Mouse (Mus musculus): ENCODE measurements around the gene Gm11549. TPM values are rescaled to one million over a fixed set of nuclear protein-coding genes. Genes with fewer than 3 reads are reported as not detected.

Gene Gm11549
- polyA plus RNA-seq, 1 experiment, result 0.04 TPM

DNA sequence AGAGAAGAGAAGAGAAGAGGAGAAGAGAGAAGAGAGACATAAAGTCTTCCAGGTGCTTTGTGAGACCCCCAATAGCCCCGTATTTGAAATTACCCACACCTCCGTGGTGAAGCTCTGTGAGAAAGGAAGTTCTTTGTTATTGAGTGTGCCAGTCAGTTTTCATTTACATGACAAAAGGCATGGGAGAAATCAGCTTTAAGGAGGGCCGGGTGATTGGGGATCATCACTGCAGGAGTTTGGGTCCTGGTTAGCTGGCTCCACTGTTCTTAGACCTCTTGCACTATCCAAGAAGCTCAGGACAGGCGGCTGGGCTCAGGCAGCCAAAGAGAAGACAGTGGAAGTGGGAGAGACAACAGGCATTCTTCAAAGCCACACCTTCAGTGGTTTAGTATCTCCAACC is 524 bp upstream of the Gm11549 start:
- Histone ChIP-seq H3K27me3 (ENCODE audit: control insufficient read depth, insufficient read depth, low read length) (0 out of 2 replicates have a peak, but pooled peaks cover 2% of the 10 kb centered on the region), H3K4me1 (ENCODE audit: control insufficient read depth, insufficient read depth, insufficient read length) (no peaks in the 10 kb centered on the region), H3K27ac (ENCODE audit: insufficient read depth, low read length) (no peak overlapping the region), H3K4me3 (ENCODE audit: extremely low read depth, insufficient read depth, insufficient read length) (no peak overlapping the region), H3K36me3 (ENCODE audit: control insufficient read depth, insufficient read depth, low read length) (no peaks in the 10 kb centered on the region)
- no peak for TF ChIP-seq POLR2A (IDR thresholded peaks at IDR 0.05; ENCODE audit: low read depth, low read length)
- TF ChIP-seq CTCF (IDR thresholded peaks at IDR 0.05; ENCODE audit: extremely low read depth, insufficient read depth, insufficient read length, insufficient replicate concordance), result no peak
- DNase-seq (ENCODE audit: low read depth in 1 of 2, low spot score in 2 of 2), result no peak
- WGBS, result 38% methylated on average over 4 of the region's 4 CpGs

- TF ChIP-seq POLR2A (IDR thresholded peaks at IDR 0.05; ENCODE audit: low read depth, low read length) (no peak), CTCF (IDR thresholded peaks at IDR 0.05; ENCODE audit: extremely low read depth, insufficient read depth, insufficient read length, insufficient replicate concordance) (no peak)
- 90% methylated on average over 9 of the region's 9 CpGs for WGBS
- Histone ChIP-seq H3K27me3 (ENCODE audit: control insufficient read depth, insufficient read depth, low read length) (no peaks in the 10 kb centered on the region), H3K27ac (ENCODE audit: insufficient read depth, low read length) (no peak overlapping the region), H3K36me3 (ENCODE audit: control insufficient read depth, insufficient read depth, low read length) (no peaks in the 10 kb centered on the region), H3K4me1 (ENCODE audit: control insufficient read depth, insufficient read depth, insufficient read length) (no peaks in the 10 kb centered on the region), H3K4me3 (ENCODE audit: extremely low read depth, insufficient read depth, insufficient read length) (no peak overlapping the region)
- DNase-seq (ENCODE audit: low read depth in 1 of 2, low spot score in 2 of 2), result no peak
These were observed 5.4 kb downstream of the Gm11549 start for GRCm38 (mm10) chr3:36516196-36516595.

DNA sequence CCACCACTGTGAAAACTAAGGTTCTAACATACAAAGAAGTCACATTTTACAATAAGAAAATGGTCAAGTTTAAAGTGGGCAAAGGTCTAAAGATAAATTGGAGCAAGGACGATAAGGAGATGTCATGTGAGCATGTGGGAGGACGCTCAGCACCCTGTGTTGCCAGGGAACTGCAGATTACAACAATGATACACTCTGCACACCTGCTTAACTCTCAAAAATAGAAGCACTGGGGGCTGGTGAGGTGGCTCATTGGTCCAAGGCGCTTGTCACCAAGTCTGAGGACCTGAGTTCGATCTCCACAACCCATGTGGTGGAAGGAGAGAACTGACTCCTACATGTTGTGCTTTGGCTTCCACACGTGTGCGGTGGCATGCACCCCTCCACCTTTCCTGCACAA is 10.1 kb downstream of the Gm11549 start:
- H3K4me1 ChIP-seq (ENCODE audit: control insufficient read depth, insufficient read depth, insufficient read length), result no peaks in the 10 kb centered on the region
- H3K36me3 ChIP-seq (ENCODE audit: control insufficient read depth, insufficient read depth, low read length), result no peaks in the 10 kb centered on the region
- no peak for DNase-seq (ENCODE audit: low read depth in 1 of 2, low spot score in 2 of 2)
- TF ChIP-seq CTCF (IDR thresholded peaks at IDR 0.05; ENCODE audit: extremely low read depth, insufficient read depth, insufficient read length, insufficient replicate concordance), result no peak
- no peak for TF ChIP-seq POLR2A (IDR thresholded peaks at IDR 0.05; ENCODE audit: low read depth, low read length)
- 88% methylated on average over 6 of the region's 6 CpGs for WGBS
- no peak overlapping the region for H3K4me3 ChIP-seq (ENCODE audit: extremely low read depth, insufficient read depth, insufficient read length)
- H3K27ac ChIP-seq (ENCODE audit: insufficient read depth, low read length), result no peak overlapping the region
- H3K27me3 ChIP-seq (ENCODE audit: control insufficient read depth, insufficient read depth, low read length), result no peaks in the 10 kb centered on the region

DNA sequence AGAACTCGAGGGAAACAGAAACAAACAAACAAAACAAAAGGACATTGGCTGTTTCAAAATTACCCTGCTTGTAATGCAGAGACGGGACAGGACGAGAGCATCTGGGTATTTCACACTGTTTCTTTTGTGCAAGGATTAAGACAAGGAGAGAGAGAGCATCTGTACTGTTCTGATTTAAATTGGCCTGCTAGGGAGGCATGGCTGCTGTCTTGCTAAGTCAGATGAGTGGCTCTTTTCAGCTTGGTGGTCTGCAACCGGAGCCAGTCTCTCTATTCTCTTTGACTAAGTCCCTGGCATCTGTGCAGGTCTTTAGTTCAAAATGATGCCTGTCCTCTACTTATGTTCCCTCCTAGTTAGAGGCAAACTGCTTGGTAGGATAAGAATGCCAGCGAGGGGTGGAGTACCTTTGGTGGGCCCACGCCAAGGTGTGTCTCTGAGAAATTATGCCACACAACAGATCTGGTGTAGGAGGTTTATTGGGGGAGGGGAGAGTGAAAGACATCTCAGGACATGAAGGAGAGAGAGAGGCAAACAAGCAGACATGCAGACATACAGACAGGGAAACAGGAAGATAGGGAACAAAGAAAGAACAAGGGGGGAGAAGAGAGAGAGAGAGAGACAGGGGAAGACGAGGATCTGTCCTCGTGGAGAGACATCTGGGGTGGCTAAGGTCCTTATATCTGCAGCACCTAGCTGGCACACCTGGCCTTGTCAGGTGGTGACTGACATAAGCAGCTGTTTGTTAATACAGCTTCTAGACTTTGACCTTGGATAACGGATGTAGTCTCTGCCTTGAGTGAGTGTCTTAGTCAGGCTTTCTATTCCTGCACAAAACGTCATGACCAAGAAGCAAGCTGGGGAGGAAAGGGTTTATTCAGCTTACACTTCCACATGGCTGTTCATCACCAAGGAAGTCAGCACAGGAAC is 15.5 kb downstream of the Gm11549 start:
- H3K4me3 ChIP-seq (ENCODE audit: extremely low read depth, insufficient read depth, insufficient read length), result no peak overlapping the region
- TF ChIP-seq CTCF (IDR thresholded peaks at IDR 0.05; ENCODE audit: extremely low read depth, insufficient read depth, insufficient read length, insufficient replicate concordance), result no peak
- TF ChIP-seq POLR2A (IDR thresholded peaks at IDR 0.05; ENCODE audit: low read depth, low read length), result no peak
- 78% methylated on average over 10 of the region's 10 CpGs for WGBS
- no peaks in the 10 kb centered on the region for H3K27me3 ChIP-seq (ENCODE audit: control insufficient read depth, insufficient read depth, low read length)
- H3K4me1 ChIP-seq (ENCODE audit: control insufficient read depth, insufficient read depth, insufficient read length), result no peaks in the 10 kb centered on the region
- no peak for DNase-seq (ENCODE audit: low read depth in 1 of 2, low spot score in 2 of 2)
- H3K36me3 ChIP-seq (ENCODE audit: control insufficient read depth, insufficient read depth, low read length), result no peaks in the 10 kb centered on the region
- no peak overlapping the region for H3K27ac ChIP-seq (ENCODE audit: insufficient read depth, low read length)

GRCm38 (mm10) chr3:36505306-36505705 is 16.3 kb downstream of the Gm11549 start:
- Histone ChIP-seq H3K36me3 (ENCODE audit: control insufficient read depth, insufficient read depth, low read length) (no peaks in the 10 kb centered on the region), H3K4me1 (ENCODE audit: control insufficient read depth, insufficient read depth, insufficient read length) (no peaks in the 10 kb centered on the region), H3K27ac (ENCODE audit: insufficient read depth, low read length) (no peak overlapping the region), H3K27me3 (ENCODE audit: control insufficient read depth, insufficient read depth, low read length) (no peaks in the 10 kb centered on the region), H3K4me3 (ENCODE audit: extremely low read depth, insufficient read depth, insufficient read length) (no peak overlapping the region)
- TF ChIP-seq POLR2A (IDR thresholded peaks at IDR 0.05; ENCODE audit: low read depth, low read length) (no peak), CTCF (IDR thresholded peaks at IDR 0.05; ENCODE audit: extremely low read depth, insufficient read depth, insufficient read length, insufficient replicate concordance) (no peak)
- DNase-seq (ENCODE audit: low read depth in 1 of 2, low spot score in 2 of 2), result no peak
- WGBS, result 84% methylated on average over 8 of the region's 8 CpGs

DNA sequence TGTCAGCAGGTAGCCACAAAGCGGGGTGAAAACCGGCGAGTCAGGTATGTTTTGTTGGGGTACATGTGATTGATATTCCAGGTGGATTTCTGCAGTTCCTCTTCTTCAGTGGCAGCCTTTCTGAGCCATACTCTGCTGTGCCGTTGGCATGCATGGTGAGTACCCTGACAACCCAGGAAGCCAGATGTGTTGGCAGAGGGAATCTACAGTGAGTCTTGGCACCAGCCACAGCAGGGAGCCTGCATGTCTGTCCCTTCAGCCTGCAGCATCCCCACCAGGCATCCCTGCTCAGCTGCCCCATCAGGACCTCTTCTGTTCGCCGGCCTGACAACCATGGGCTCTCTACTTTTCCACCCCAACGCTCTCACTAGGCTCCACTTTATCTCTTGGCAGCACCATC is 20.1 kb downstream of the Gm11549 start:
- Histone ChIP-seq H3K27ac (ENCODE audit: insufficient read depth, low read length) (no peak overlapping the region), H3K27me3 (ENCODE audit: control insufficient read depth, insufficient read depth, low read length) (no peaks in the 10 kb centered on the region), H3K36me3 (ENCODE audit: control insufficient read depth, insufficient read depth, low read length) (no peaks in the 10 kb centered on the region), H3K4me3 (ENCODE audit: extremely low read depth, insufficient read depth, insufficient read length) (no peak overlapping the region), H3K4me1 (ENCODE audit: control insufficient read depth, insufficient read depth, insufficient read length) (no peaks in the 10 kb centered on the region)
- WGBS, result 77% methylated on average over 7 of the region's 7 CpGs
- no peak for DNase-seq (ENCODE audit: low read depth in 1 of 2, low spot score in 2 of 2)
- TF ChIP-seq CTCF (IDR thresholded peaks at IDR 0.05; ENCODE audit: extremely low read depth, insufficient read depth, insufficient read length, insufficient replicate concordance) (no peak), POLR2A (IDR thresholded peaks at IDR 0.05; ENCODE audit: low read depth, low read length) (no peak)

DNA sequence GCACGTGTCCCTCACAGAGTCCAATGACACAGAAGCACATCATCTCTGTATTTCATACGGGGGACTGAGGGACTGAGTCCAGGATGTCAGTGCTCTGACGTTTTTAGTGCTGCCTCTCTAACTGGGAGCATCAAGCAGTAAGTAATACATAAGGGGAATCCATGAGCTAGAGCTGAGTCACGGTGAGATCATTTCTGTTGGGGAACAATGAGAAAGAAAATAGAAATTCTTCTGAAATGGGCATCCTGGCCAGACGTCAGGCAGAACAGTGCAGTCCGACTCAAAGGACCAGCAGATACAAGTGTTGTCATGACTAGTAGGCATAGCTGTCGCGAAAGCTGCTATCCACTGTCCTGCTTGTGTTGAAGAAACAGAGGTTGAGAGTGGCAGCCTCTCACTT is 20.6 kb downstream of the Gm11549 start:
- Histone ChIP-seq H3K27me3 (ENCODE audit: control insufficient read depth, insufficient read depth, low read length) (no peaks in the 10 kb centered on the region), H3K36me3 (ENCODE audit: control insufficient read depth, insufficient read depth, low read length) (no peaks in the 10 kb centered on the region), H3K4me3 (ENCODE audit: extremely low read depth, insufficient read depth, insufficient read length) (no peak overlapping the region), H3K27ac (ENCODE audit: insufficient read depth, low read length) (no peak overlapping the region), H3K4me1 (ENCODE audit: control insufficient read depth, insufficient read depth, insufficient read length) (no peaks in the 10 kb centered on the region)
- 77% methylated on average over 8 of the region's 8 CpGs for WGBS
- TF ChIP-seq POLR2A (IDR thresholded peaks at IDR 0.05; ENCODE audit: low read depth, low read length), result no peak
- TF ChIP-seq CTCF (IDR thresholded peaks at IDR 0.05; ENCODE audit: extremely low read depth, insufficient read depth, insufficient read length, insufficient replicate concordance), result no peak
- DNase-seq (ENCODE audit: low read depth in 1 of 2, low spot score in 2 of 2), result no peak
